Mouse (Mus musculus): ENCODE results near the gene Mmp7. TPM values are rescaled to one million over a fixed set of nuclear protein-coding genes. Genes with fewer than 3 reads are reported as not detected.

The Mmp7 gene
- not detected in 2 replicates for polyA plus RNA-seq (2012; rRNA removed)

DNA sequence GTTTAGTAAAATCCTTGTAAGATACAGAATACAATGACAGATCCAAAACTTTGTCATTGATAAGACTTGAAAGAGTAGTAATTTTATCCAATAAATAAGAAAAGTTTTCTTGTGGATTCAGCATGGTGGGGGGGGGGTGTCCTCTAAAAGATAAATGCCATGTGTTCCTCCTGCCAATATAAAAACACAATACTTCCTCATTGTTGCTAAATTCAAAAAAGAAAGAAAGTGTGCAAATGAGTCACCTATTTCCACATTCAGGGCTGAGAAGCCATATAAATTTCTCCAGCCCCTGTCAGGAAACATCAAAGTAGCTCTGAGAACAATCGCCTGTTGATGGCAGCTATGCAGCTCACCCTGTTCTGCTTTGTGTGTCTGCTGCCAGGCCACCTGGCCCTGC is at the start of gene Mmp7:
Gene Mmp7 (plus strand): TSS at position 301 of the 400 bp plus-strand sequence.
- no peak within 1 kb of the TSS for H3K4me3 ChIP-seq (ENCODE audit: insufficient read depth, low read depth, low read length)
- no peaks in the 10 kb centered on the region for H3K4me1 ChIP-seq (ENCODE audit: control insufficient read depth, insufficient read depth, low read length)
- no peaks in the 10 kb centered on the region for H3K27me3 ChIP-seq (replicated peaks; ENCODE audit: control insufficient read depth, insufficient read depth, low read length)
- no peak for DNase-seq
- WGBS: 54% methylated on average over 1 of the region's 1 CpGs
- H3K27ac ChIP-seq (ENCODE audit: insufficient read depth, low read depth, low read length): no peak within 1 kb of the TSS
- TF ChIP-seq CTCF (conservative IDR thresholded peaks at IDR 0.05; ENCODE audit: insufficient read depth, insufficient read length, low read depth, low read length) (no peak), POLR2A (IDR thresholded peaks at IDR 0.05; ENCODE audit: low read depth, low read length) (no peak)
- no peaks in the 10 kb centered on the region for H3K36me3 ChIP-seq (ENCODE audit: control insufficient read depth, insufficient read depth, low read length)

DNA sequence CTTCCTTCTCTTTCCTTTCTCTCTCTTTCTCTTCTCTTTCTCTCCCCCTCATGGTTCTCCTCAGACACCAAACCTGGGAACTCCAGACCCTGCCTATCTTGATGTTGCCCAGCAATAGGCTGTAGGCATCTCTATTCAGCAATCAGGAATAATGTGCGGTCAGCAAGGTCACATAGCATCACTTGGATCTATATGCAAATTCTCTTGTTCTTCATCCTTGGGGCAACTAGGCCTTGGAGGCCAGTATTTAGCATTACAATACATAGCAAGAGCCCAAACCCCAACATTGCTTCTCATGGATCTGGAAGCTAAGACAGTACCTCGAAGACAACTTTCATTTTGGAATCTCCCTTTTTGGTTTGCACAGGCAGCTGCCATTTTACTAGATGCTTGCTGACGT is 44.0 kb upstream of the Mmp7 start:
- Histone ChIP-seq H3K4me1 (ENCODE audit: control insufficient read depth, insufficient read depth, low read length) (peaks cover 3% of the 10 kb centered on the region; the same call in 1 of the 2 replicates), H3K36me3 (ENCODE audit: control insufficient read depth, insufficient read depth, low read length) (no peaks in the 10 kb centered on the region), H3K4me3 (ENCODE audit: insufficient read depth, low read depth, low read length) (no peak overlapping the region), H3K27ac (ENCODE audit: insufficient read depth, low read depth, low read length) (no peak overlapping the region), H3K27me3 (replicated peaks; ENCODE audit: control insufficient read depth, insufficient read depth, low read length) (no peaks in the 10 kb centered on the region)
- TF ChIP-seq CTCF (conservative IDR thresholded peaks at IDR 0.05; ENCODE audit: insufficient read depth, insufficient read length, low read depth, low read length): no peak
- no peak for TF ChIP-seq POLR2A (IDR thresholded peaks at IDR 0.05; ENCODE audit: low read depth, low read length)
- WGBS: 90% methylated on average over 3 of the region's 3 CpGs
- no peak for DNase-seq

DNA sequence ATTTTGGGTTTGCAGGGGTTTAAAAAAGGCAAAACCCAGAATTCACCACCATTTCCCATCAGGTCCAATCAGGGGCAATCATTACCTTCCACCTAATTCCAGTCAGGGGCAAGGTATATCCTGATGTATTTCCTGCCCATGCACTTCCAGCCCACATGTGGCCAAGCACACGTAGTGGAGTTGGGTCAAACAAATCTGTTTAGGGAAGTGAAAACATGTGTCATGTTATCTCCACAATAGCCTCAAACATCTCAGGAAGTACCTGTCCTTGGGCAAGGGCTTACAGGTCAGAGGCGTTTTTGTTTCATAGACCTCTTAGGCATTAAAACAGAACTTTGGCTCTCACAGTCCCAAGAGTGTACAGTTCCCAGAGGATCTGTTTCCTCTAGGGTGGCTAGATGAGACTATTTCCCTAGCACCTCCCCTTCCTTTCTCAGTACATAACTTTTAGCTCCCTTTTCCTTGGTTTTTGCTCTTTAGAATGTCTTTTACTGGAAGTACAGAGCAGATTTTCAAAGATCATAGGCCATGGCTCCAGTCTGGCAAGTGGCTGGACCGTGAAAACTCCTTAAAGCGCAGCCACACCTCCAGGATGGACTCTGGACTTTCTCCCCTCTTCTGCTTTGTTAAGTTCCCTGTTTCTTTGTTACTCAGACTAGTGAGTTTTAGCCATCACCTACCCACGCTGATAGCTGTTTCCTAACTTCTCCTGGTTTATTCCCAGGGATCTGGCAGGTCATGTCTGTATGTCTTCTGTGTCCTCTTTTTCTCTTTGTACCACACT is 41.3 kb upstream of the Mmp7 start:
- no peak overlapping the region for H3K4me3 ChIP-seq (ENCODE audit: insufficient read depth, low read depth, low read length)
- WGBS: 46% methylated on average over 5 of the region's 5 CpGs
- peaks cover 3% of the 10 kb centered on the region; the same call in 1 of the 2 replicates for H3K4me1 ChIP-seq (ENCODE audit: control insufficient read depth, insufficient read depth, low read length)
- H3K27me3 ChIP-seq (replicated peaks; ENCODE audit: control insufficient read depth, insufficient read depth, low read length): no peaks in the 10 kb centered on the region
- no peaks in the 10 kb centered on the region for H3K36me3 ChIP-seq (ENCODE audit: control insufficient read depth, insufficient read depth, low read length)
- TF ChIP-seq POLR2A (IDR thresholded peaks at IDR 0.05; ENCODE audit: low read depth, low read length) (no peak), CTCF (conservative IDR thresholded peaks at IDR 0.05; ENCODE audit: insufficient read depth, insufficient read length, low read depth, low read length) (no peak)
- peak; percentile 88 for DNase-seq
- H3K27ac ChIP-seq (ENCODE audit: insufficient read depth, low read depth, low read length): peak overlapping the region; percentile 9; the same call in 1 of the 2 replicates

DNA sequence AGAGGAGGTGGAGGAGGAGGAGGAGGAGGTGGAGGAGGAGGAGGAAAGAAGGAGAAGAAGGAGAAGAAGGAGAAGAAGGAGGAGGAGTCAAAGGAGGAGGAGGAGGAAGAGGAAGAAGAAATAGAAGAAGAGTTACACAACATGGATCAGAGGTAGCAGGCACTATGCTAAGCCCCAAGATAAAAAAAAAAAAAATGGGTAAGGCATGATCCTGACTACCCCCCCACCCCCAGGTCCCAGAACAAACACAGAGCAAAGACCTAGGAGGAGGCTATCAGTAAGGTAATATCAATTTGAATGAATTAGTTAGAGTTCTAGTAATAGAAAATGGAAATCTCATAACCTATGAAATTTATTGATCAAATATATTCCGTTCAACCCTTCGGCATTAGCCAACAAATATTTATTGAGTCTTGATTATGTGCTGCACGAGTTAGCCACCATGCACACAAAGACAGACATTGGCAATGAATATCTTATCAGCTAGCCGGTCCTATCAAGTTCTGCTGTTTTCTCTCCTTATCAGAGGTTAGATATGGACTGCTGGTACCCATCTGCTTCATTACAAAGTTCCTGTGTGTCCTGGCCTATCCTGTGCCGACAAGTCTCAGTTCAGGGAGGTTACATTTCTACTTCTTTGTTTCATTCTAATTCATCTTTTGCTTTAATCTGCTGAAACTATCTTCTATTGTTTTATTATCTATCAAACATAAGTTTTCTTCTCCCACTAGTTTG is 39.4 kb upstream of the Mmp7 start:
- no peak for TF ChIP-seq POLR2A (IDR thresholded peaks at IDR 0.05; ENCODE audit: low read depth, low read length)
- TF ChIP-seq CTCF (conservative IDR thresholded peaks at IDR 0.05; ENCODE audit: insufficient read depth, insufficient read length, low read depth, low read length): no peak
- H3K27me3 ChIP-seq (replicated peaks; ENCODE audit: control insufficient read depth, insufficient read depth, low read length): no peaks in the 10 kb centered on the region
- no peak overlapping the region for H3K27ac ChIP-seq (ENCODE audit: insufficient read depth, low read depth, low read length)
- no peaks in the 10 kb centered on the region for H3K36me3 ChIP-seq (ENCODE audit: control insufficient read depth, insufficient read depth, low read length)
- DNase-seq: no peak
- H3K4me3 ChIP-seq (ENCODE audit: insufficient read depth, low read depth, low read length): no peak overlapping the region
- H3K4me1 ChIP-seq (ENCODE audit: control insufficient read depth, insufficient read depth, low read length): peaks cover 3% of the 10 kb centered on the region; the same call in 1 of the 2 replicates
- 92% methylated on average over 5 of the region's 5 CpGs for WGBS

DNA sequence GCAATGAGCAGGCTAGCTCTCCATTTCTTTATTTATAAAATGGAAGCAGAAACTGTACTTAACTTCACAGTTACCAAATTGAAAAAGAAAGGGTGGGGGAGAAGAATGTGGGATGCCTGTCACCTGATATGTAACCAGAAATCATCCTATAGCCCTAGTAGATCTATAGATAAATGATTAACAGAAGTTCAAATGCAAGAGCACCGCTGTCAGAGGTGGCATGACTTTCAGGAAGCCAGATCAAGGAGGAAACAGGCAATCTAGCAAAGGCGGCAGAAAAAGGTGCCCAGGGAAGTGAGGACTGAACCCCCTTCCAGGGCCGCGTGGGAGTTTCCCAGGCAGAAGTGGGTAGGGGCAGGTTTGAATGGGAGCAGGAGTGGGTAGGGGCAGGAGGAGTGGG is 33.9 kb upstream of the Mmp7 start:
- no peak for TF ChIP-seq CTCF (conservative IDR thresholded peaks at IDR 0.05; ENCODE audit: insufficient read depth, insufficient read length, low read depth, low read length)
- no peak for TF ChIP-seq POLR2A (IDR thresholded peaks at IDR 0.05; ENCODE audit: low read depth, low read length)
- Histone ChIP-seq H3K4me3 (ENCODE audit: insufficient read depth, low read depth, low read length) (no peak overlapping the region), H3K27ac (ENCODE audit: insufficient read depth, low read depth, low read length) (no peak overlapping the region), H3K36me3 (ENCODE audit: control insufficient read depth, insufficient read depth, low read length) (no peaks in the 10 kb centered on the region), H3K4me1 (ENCODE audit: control insufficient read depth, insufficient read depth, low read length) (peaks cover 7% of the 10 kb centered on the region; the same call in 1 of the 2 replicates), H3K27me3 (replicated peaks; ENCODE audit: control insufficient read depth, insufficient read depth, low read length) (no peaks in the 10 kb centered on the region)
- 49% methylated on average over 4 of the region's 4 CpGs for WGBS
- DNase-seq: no peak

DNA sequence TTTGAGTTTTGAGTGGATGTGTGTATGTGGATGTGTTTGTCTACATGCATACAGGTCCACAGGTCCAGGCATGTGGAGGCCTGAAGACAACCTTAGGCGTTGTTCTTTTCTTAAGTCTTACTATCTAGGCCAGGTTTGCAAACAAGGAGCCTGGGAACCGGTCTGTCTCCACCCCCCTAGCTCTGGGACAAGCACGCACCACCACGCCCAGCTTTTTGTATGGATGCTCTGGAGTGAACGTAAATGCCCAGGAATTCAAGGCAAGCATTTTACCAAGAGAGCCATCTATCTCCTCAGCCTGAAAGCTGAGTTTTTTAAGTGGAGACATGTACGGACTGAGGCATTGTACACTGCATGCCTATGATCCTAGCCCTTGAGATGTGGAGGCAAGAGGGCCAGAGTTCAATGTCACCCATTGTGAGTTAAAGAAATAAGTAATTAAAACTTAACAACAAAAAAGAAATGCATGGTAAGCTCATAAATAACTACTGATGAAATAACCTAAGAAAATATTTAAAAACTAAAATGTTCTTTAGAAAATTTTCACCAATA is 32.3 kb upstream of the Mmp7 start:
- Histone ChIP-seq H3K27ac (ENCODE audit: insufficient read depth, low read depth, low read length) (no peak overlapping the region), H3K27me3 (replicated peaks; ENCODE audit: control insufficient read depth, insufficient read depth, low read length) (no peaks in the 10 kb centered on the region), H3K4me3 (ENCODE audit: insufficient read depth, low read depth, low read length) (no peak overlapping the region), H3K4me1 (ENCODE audit: control insufficient read depth, insufficient read depth, low read length) (peaks cover 7% of the 10 kb centered on the region; the same call in 1 of the 2 replicates), H3K36me3 (ENCODE audit: control insufficient read depth, insufficient read depth, low read length) (no peaks in the 10 kb centered on the region)
- no peak for DNase-seq
- 86% methylated on average over 6 of the region's 6 CpGs for WGBS
- TF ChIP-seq POLR2A (IDR thresholded peaks at IDR 0.05; ENCODE audit: low read depth, low read length): no peak
- no peak for TF ChIP-seq CTCF (conservative IDR thresholded peaks at IDR 0.05; ENCODE audit: insufficient read depth, insufficient read length, low read depth, low read length)

DNA sequence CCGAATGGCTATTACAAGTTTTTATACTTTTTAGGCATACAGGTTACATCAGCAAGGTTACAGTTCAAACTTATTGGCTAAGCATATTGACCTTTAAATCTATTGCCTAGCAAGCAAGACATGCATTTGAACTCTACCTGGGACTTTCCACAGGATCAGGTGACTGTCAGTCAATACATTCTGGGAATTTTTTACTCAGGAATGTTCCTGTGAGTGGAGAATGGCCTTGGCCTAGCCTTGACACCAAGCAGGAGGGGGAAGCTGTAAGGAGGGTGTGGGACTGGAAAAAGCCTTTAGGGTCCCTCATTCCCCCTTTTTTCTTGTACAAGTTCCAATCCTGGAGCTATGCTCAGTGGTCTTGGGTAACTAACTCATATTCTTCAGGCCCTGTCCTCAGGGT is 30.5 kb upstream of the Mmp7 start:
- WGBS: 80% methylated on average over 1 of the region's 1 CpGs
- TF ChIP-seq CTCF (conservative IDR thresholded peaks at IDR 0.05; ENCODE audit: insufficient read depth, insufficient read length, low read depth, low read length): no peak
- TF ChIP-seq POLR2A (IDR thresholded peaks at IDR 0.05; ENCODE audit: low read depth, low read length): no peak
- H3K4me1 ChIP-seq (ENCODE audit: control insufficient read depth, insufficient read depth, low read length): peaks cover 7% of the 10 kb centered on the region; the same call in 1 of the 2 replicates
- peak overlapping the region; percentile 75; the same call in 1 of the 2 replicates for H3K27ac ChIP-seq (ENCODE audit: insufficient read depth, low read depth, low read length)
- no peak overlapping the region for H3K4me3 ChIP-seq (ENCODE audit: insufficient read depth, low read depth, low read length)
- DNase-seq: peak; percentile 48
- no peaks in the 10 kb centered on the region for H3K36me3 ChIP-seq (ENCODE audit: control insufficient read depth, insufficient read depth, low read length)
- no peaks in the 10 kb centered on the region for H3K27me3 ChIP-seq (replicated peaks; ENCODE audit: control insufficient read depth, insufficient read depth, low read length)

Data from kidney, adult 2 months (tissue).